Mouse (Mus musculus): ENCODE measurements around the gene Ap2m1. TPM values are rescaled to one million over a fixed set of nuclear protein-coding genes. Genes with fewer than 3 reads are reported as not detected.

Gene Ap2m1
- polyA plus RNA-seq, 1 experiment from 2014 or later, result 631 TPM

DNA sequence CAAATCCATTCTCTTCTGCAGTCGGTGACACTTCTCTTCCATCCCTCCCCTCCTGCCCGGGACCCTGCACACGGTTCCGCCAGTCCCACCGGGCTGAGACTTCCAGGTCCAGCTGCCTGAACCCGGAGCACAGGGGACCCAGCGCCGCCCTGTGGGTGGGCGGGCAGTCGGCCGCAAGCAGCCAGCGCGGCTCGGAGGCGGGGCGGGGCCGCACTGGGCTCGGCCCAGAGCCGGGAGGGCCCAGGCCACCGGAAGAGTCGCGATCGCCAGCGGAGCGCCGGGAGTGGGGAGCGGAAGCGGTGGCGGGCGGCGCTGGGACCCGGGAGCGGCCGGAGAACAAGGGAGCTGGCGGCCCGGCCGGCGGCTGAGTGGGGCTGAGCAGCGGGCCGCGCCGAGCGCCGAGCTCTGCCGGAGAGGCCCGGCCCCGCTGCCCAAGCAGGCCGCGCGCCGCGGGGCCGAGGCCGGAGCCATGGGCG is 18.5 kb upstream of the Ap2m1 start, which contains the start of gene Dvl3:
Dvl3 (plus strand) TSS at position 257 of the 476 bp plus-strand sequence.
- whole genome bisulfite sequencing, result under 1% methylated on average over 30 of the region's 55 CpGs
- Histone ChIP-seq H3K27me3 (ENCODE audit: control insufficient read depth, insufficient read depth, low read length) (no peaks in the 10 kb centered on the region), H3K4me2 (ENCODE audit: low read depth, severe bottlenecking) (peak within 1 kb of the TSS; percentile 95), H3K9me3 (ENCODE audit: control insufficient read depth, low read length) (no peaks in the 10 kb centered on the region), H3K4me1 (ENCODE audit: control insufficient read depth, insufficient read depth, low read length) (no peaks in the 10 kb centered on the region), H3K4me3 (ENCODE audit: low read depth, low read length) (peak within 1 kb of the TSS; percentile 96), H3K9ac (ENCODE audit: low read length) (peak within 1 kb of the TSS; percentile 98), H3K27ac (replicated peaks; ENCODE audit: low read depth, low read length) (peak within 1 kb of the TSS; percentile 81), H3K36me3 (ENCODE audit: control insufficient read depth, insufficient read depth, low read length) (peaks cover 3% of the 10 kb centered on the region)
- DNase-seq (ENCODE audit: low spot score) (peak; percentile 94), ATAC-seq (ENCODE audit: insufficient number of reproducible peaks, low FRiP score, low TSS enrichment, low read depth) (peak; percentile 94)

DNA sequence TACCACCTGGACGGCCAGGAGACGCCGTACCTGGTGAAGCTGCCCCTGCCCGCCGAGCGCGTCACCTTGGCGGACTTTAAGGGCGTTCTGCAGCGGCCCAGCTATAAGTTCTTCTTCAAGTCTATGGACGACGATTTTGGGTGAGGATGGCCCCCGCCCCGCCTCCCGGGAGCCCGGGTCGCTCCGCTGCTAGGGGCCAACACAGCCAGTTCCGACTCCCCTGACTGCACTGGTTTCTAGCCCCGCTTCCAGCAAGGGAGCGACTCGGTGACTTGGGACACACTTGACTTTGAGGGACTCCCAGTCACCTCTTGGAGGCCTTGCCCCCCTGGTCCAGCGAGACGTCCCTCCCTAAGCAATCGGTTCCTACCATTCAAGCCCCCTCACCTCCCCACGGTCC is 18.1 kb upstream of the Ap2m1 start:
- WGBS, result under 1% methylated on average over 26 of the region's 26 CpGs
- Histone ChIP-seq H3K27ac (replicated peaks; ENCODE audit: low read depth, low read length) (peak overlapping the region; percentile 81), H3K4me1 (ENCODE audit: control insufficient read depth, insufficient read depth, low read length) (no peaks in the 10 kb centered on the region), H3K36me3 (ENCODE audit: control insufficient read depth, insufficient read depth, low read length) (peaks cover 3% of the 10 kb centered on the region), H3K9ac (ENCODE audit: low read length) (peak overlapping the region; percentile 98), H3K4me3 (ENCODE audit: low read depth, low read length) (peak overlapping the region; percentile 96), H3K9me3 (ENCODE audit: control insufficient read depth, low read length) (no peaks in the 10 kb centered on the region), H3K4me2 (ENCODE audit: low read depth, severe bottlenecking) (peak overlapping the region; percentile 95), H3K27me3 (ENCODE audit: control insufficient read depth, insufficient read depth, low read length) (no peaks in the 10 kb centered on the region)
- no peak; the same call in 1 of the 2 replicates for ATAC-seq (ENCODE audit: insufficient number of reproducible peaks, low FRiP score, low TSS enrichment, low read depth)
- DNase-seq (ENCODE audit: low spot score), result no peak

DNA sequence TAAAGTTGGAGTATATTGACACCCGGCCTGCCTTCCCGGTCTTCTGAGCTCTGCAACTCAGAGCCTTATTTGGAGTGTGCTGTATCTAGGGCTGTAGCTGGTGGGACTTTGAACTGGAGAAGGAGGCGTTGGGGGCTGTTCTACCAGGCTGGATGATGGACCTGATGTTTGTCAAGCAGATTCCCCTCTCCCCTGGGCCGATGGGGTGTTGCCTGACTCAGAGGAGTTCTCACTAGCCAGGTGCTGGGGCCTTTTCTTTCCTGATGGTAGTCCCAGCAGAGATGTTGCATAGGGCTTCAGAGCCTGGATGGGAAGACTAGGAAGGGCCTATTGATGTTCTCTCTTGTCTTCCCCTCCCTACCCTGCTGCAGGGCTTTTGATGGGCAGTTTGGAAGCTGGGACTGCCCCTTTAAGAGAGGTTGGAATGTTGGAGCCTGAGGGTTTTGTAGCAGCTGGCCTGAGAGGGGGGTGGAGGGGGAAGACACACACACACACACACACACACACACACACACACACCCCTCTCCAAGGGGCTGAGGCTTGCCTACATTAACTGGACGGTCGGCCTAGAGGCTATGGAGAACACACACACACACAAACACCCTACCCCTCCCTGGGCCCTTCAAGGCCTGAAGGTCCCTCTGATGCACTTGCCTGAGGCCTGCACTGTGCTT is 17.4 kb upstream of the Ap2m1 start:
- ATAC-seq (ENCODE audit: insufficient number of reproducible peaks, low FRiP score, low TSS enrichment, low read depth), result 0 out of 2 replicates have a peak, but pooled peaks have one; percentile 6
- no peaks in the 10 kb centered on the region for H3K27me3 ChIP-seq (ENCODE audit: control insufficient read depth, insufficient read depth, low read length)
- no peaks in the 10 kb centered on the region for H3K4me1 ChIP-seq (ENCODE audit: control insufficient read depth, insufficient read depth, low read length)
- DNase-seq (ENCODE audit: low spot score), result peak; percentile 52
- H3K36me3 ChIP-seq (ENCODE audit: control insufficient read depth, insufficient read depth, low read length), result peaks cover 3% of the 10 kb centered on the region
- no peaks in the 10 kb centered on the region for H3K9me3 ChIP-seq (ENCODE audit: control insufficient read depth, low read length)
- peak overlapping the region; percentile 98 for H3K9ac ChIP-seq (ENCODE audit: low read length)
- WGBS, result 3% methylated on average over 4 of the region's 6 CpGs
- H3K4me3 ChIP-seq (ENCODE audit: low read depth, low read length), result peak overlapping the region; percentile 96
- peak overlapping the region; percentile 95 for H3K4me2 ChIP-seq (ENCODE audit: low read depth, severe bottlenecking)
- H3K27ac ChIP-seq (replicated peaks; ENCODE audit: low read depth, low read length), result peak overlapping the region; percentile 81

DNA sequence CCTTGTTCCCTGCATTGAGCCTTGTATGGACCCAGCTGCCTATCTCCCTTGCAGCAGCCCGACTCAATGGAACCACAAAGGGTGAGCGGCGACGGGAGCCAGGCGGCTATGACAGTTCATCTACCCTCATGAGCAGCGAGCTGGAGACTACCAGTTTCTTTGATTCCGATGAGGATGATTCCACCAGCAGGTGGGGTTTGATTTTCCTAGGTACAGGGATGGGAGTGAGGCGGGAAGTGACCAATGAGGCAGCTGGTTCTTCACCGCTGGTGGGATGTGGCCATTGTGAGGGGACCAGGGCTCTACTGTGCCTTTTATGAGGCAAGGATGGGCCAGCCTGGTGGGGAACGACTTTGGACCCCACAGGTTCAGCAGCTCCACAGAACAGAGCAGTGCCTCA is 11.4 kb upstream of the Ap2m1 start:
- ATAC-seq (ENCODE audit: insufficient number of reproducible peaks, low FRiP score, low TSS enrichment, low read depth), result no peak
- Histone ChIP-seq H3K9ac (ENCODE audit: low read length) (no peak overlapping the region), H3K36me3 (ENCODE audit: control insufficient read depth, insufficient read depth, low read length) (peaks cover 44% of the 10 kb centered on the region), H3K9me3 (ENCODE audit: control insufficient read depth, low read length) (no peaks in the 10 kb centered on the region), H3K4me1 (ENCODE audit: control insufficient read depth, insufficient read depth, low read length) (no peaks in the 10 kb centered on the region), H3K27me3 (ENCODE audit: control insufficient read depth, insufficient read depth, low read length) (no peaks in the 10 kb centered on the region), H3K27ac (replicated peaks; ENCODE audit: low read depth, low read length) (no peak overlapping the region), H3K4me3 (ENCODE audit: low read depth, low read length) (no peak overlapping the region), H3K4me2 (ENCODE audit: low read depth, severe bottlenecking) (no peak overlapping the region)
- DNase-seq (ENCODE audit: low spot score), result no peak
- WGBS, result 85% methylated on average over 10 of the region's 10 CpGs

DNA sequence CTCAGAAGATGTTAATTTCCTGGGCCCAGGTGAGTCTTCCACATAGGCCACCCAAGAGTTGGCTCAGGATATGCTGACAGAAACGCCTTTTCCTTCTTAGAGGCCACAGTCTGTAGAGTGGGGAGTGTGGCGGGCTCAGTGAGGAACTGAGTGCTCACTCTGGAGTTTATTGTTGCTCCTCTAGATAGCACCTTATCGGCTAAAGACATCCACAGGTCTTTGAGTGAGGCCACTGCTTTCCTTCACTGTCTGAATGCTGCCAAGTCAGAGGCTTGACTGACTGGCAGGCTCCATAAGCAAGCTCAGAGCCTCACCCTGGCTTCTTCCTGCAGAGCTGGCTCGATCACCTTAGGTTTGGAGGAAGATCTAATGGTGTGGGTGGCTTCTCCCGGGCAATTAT is 6.5 kb upstream of the Ap2m1 start:
- no peak for DNase-seq (ENCODE audit: low spot score)
- Histone ChIP-seq H3K4me2 (ENCODE audit: low read depth, severe bottlenecking) (no peak overlapping the region), H3K9me3 (ENCODE audit: control insufficient read depth, low read length) (no peaks in the 10 kb centered on the region), H3K27ac (replicated peaks; ENCODE audit: low read depth, low read length) (no peak overlapping the region), H3K4me3 (ENCODE audit: low read depth, low read length) (no peak overlapping the region), H3K27me3 (ENCODE audit: control insufficient read depth, insufficient read depth, low read length) (no peaks in the 10 kb centered on the region), H3K36me3 (ENCODE audit: control insufficient read depth, insufficient read depth, low read length) (peaks cover 45% of the 10 kb centered on the region), H3K4me1 (ENCODE audit: control insufficient read depth, insufficient read depth, low read length) (no peaks in the 10 kb centered on the region), H3K9ac (ENCODE audit: low read length) (no peak overlapping the region)
- no peak for ATAC-seq (ENCODE audit: insufficient number of reproducible peaks, low FRiP score, low TSS enrichment, low read depth)
- 93% methylated on average over 5 of the region's 5 CpGs for WGBS

DNA sequence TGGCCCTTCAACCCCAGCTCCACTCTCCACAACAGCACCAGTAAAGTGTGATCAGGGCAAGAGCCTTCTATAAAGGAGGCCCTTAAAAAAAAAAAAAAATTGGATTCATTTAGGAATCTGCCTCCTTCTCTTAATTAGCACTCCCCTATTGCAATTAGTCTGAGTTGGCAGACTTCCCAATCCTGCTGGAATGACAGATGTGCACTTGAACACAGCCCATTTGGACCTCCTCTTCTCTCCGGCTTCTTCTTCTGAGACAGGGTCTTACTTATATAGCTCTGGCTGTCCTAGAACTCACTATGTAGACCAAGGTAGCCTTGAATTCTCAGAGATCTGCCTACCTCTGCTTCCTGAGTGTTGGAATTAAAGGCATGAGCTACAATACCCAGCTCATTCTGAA is 5.9 kb upstream of the Ap2m1 start:
- ATAC-seq (ENCODE audit: insufficient number of reproducible peaks, low FRiP score, low TSS enrichment, low read depth), result no peak

DNA sequence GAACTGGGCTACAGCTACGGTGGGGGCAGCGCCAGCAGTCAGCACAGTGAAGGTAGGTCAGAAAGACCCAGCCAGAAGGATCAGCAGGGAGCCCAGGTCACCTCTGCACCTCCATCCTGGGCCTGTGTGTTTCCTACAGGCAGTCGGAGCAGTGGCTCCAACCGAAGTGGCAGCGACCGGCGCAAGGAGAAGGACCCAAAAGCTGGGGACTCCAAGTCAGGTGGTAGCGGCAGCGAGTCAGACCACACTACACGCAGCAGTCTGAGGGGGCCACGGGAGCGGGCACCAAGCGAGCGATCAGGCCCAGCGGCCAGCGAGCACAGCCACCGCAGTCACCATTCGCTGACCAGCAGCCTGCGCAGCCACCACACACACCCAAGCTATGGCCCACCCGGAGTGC is 4.3 kb upstream of the Ap2m1 start:
- no peaks in the 10 kb centered on the region for H3K9me3 ChIP-seq (ENCODE audit: control insufficient read depth, low read length)
- WGBS, result 99% methylated on average over 20 of the region's 20 CpGs
- ATAC-seq (ENCODE audit: insufficient number of reproducible peaks, low FRiP score, low TSS enrichment, low read depth), result no peak
- no peak overlapping the region for H3K4me3 ChIP-seq (ENCODE audit: low read depth, low read length)
- DNase-seq (ENCODE audit: low spot score), result no peak
- H3K27ac ChIP-seq (replicated peaks; ENCODE audit: low read depth, low read length), result no peak overlapping the region
- no peak overlapping the region for H3K9ac ChIP-seq (ENCODE audit: low read length)
- no peak overlapping the region for H3K4me2 ChIP-seq (ENCODE audit: low read depth, severe bottlenecking)
- no peaks in the 10 kb centered on the region for H3K27me3 ChIP-seq (ENCODE audit: control insufficient read depth, insufficient read depth, low read length)
- no peaks in the 10 kb centered on the region for H3K4me1 ChIP-seq (ENCODE audit: control insufficient read depth, insufficient read depth, low read length)
- peaks cover 31% of the 10 kb centered on the region for H3K36me3 ChIP-seq (ENCODE audit: control insufficient read depth, insufficient read depth, low read length)

More for the DNA sequence above, 5.9 kb upstream of the Ap2m1 start:
- no peak for DNase-seq (ENCODE audit: low spot score)
- Histone ChIP-seq H3K4me1 (ENCODE audit: control insufficient read depth, insufficient read depth, low read length) (no peaks in the 10 kb centered on the region), H3K36me3 (ENCODE audit: control insufficient read depth, insufficient read depth, low read length) (peaks cover 42% of the 10 kb centered on the region), H3K9me3 (ENCODE audit: control insufficient read depth, low read length) (no peaks in the 10 kb centered on the region), H3K9ac (ENCODE audit: low read length) (no peak overlapping the region), H3K27ac (replicated peaks; ENCODE audit: low read depth, low read length) (no peak overlapping the region), H3K4me2 (ENCODE audit: low read depth, severe bottlenecking) (no peak overlapping the region), H3K4me3 (ENCODE audit: low read depth, low read length) (no peak overlapping the region), H3K27me3 (ENCODE audit: control insufficient read depth, insufficient read depth, low read length) (no peaks in the 10 kb centered on the region)
- 93% methylated on average over 1 of the region's 1 CpGs for WGBS

DNA sequence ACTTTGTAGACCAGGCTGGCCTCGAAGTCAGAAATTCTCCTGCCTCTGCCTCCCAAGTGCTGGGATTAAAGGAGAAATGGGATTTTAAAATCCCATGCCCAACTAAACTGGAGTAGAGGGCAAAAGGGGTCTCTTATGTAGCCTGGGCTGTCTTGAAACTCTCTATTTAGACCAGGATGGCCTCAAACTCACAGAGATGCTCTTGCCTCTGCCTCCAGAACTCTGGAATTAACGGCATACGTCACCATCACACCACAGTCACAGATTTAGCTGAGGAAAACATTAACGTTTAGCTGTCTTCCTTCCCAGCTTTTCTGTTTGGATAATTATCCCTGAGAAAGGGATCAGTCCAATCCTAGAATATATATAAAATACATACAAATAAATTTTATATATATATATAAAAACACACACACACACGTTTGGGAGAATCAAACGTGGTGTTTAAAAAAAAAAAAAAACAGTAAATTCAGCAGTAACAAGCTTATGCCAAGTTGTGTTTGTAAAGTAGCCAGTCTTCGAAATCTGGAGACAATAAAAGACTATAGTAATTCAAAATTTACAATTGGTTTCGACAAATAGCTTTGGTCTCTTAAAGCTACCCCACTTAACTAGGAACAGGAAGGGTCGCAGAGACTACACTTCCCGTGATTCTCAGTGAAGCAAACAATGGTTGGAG is 522 bp upstream of the Ap2m1 start:
- no peaks in the 10 kb centered on the region for H3K27me3 ChIP-seq (ENCODE audit: control insufficient read depth, insufficient read depth, low read length)
- no peak overlapping the region for H3K9ac ChIP-seq (ENCODE audit: low read length)
- H3K36me3 ChIP-seq (ENCODE audit: control insufficient read depth, insufficient read depth, low read length), result peaks cover 16% of the 10 kb centered on the region
- no peak overlapping the region for H3K4me2 ChIP-seq (ENCODE audit: low read depth, severe bottlenecking)
- no peak overlapping the region for H3K27ac ChIP-seq (replicated peaks; ENCODE audit: low read depth, low read length)
- DNase-seq (ENCODE audit: low spot score) (no peak), ATAC-seq (ENCODE audit: insufficient number of reproducible peaks, low FRiP score, low TSS enrichment, low read depth) (no peak)
- H3K4me1 ChIP-seq (ENCODE audit: control insufficient read depth, insufficient read depth, low read length), result peaks cover 5% of the 10 kb centered on the region; the same call in 1 of the 2 replicates
- no peak overlapping the region for H3K4me3 ChIP-seq (ENCODE audit: low read depth, low read length)
- no peaks in the 10 kb centered on the region for H3K9me3 ChIP-seq (ENCODE audit: control insufficient read depth, low read length)
- 49% methylated on average over 10 of the region's 10 CpGs for WGBS
